8 mouse cellular contexts compared by ENCODE assay signal in genomic region chr2:154569836-154570286, GRCm38 (mm10). TPM values are rescaled to one million over a fixed set of nuclear protein-coding genes. Genes with fewer than 3 reads are reported as not detected.
DNase-seq lines count a peak whose midpoint lies in the region; ATAC-seq and TF ChIP-seq lines count a peak whose summit lies in the region.

Gene E2f1, minus strand, starts transcription at chr2:154569892.

- ATAC-seq in erythroblast, adult 5-6 weeks (replicated peaks; ENCODE audit: low FRiP score, poor library complexity, severe bottlenecking) = peak; percentile 88
- ATAC-seq in heart, embryonic 12.5 days (ENCODE audit: insufficient number of reproducible peaks, low FRiP score) = peak; percentile 98
- ATAC-seq in kidney, postnatal 0 days (replicated peaks; ENCODE audit: low FRiP score, low read depth) = peak; percentile 98
- peak; percentile 95 for ATAC-seq in liver, embryonic 11.5 days (replicated peaks; ENCODE audit: low FRiP score)
- ATAC-seq in stomach, embryonic 14.5 days (ENCODE audit: insufficient number of reproducible peaks, insufficient read depth, low FRiP score, low read depth) = peak; percentile 96

- peak; percentile 33; the same call in 1 of the 2 replicates for TF ChIP-seq CTCF in kidney, postnatal 0 days (IDR thresholded peaks at IDR 0.05; ENCODE audit: low read depth)

- H3K4me1 ChIP-seq in heart, embryonic 12.5 days (replicated peaks) = peaks cover 36% of the 10 kb centered on the region
- peaks cover 17% of the 10 kb centered on the region for H3K4me1 ChIP-seq in kidney, postnatal 0 days (replicated peaks; ENCODE audit: insufficient read depth, low read length)
- peaks cover 38% of the 10 kb centered on the region for H3K4me1 ChIP-seq in liver, embryonic 11.5 days (replicated peaks; ENCODE audit: control insufficient read depth, insufficient read depth, low read length)
- H3K4me1 ChIP-seq in stomach, embryonic 14.5 days (ENCODE audit: control insufficient read depth, insufficient read depth, low read length) = peaks cover 31% of the 10 kb centered on the region

- no peaks in the 10 kb centered on the region for H3K36me3 ChIP-seq in heart, embryonic 12.5 days
- no peaks in the 10 kb centered on the region for H3K36me3 ChIP-seq in kidney, postnatal 0 days (ENCODE audit: insufficient read depth, low read length)
- 0 out of 2 replicates have a peak, but pooled peaks cover 2% of the 10 kb centered on the region for H3K36me3 ChIP-seq in liver, embryonic 11.5 days (ENCODE audit: control insufficient read depth, insufficient read depth, low read length)
- H3K36me3 ChIP-seq in stomach, embryonic 14.5 days (ENCODE audit: control insufficient read depth, insufficient read depth, low read length) = peaks cover 2% of the 10 kb centered on the region; the same call in 1 of the 2 replicates

- peak within 1 kb of the TSS; percentile 74 for H3K27ac ChIP-seq in heart, embryonic 12.5 days (ENCODE audit: poor library complexity, severe bottlenecking)
- H3K27ac ChIP-seq in kidney, postnatal 0 days = peak within 1 kb of the TSS; percentile 77
- peak within 1 kb of the TSS; percentile 95 for H3K27ac ChIP-seq in liver, embryonic 11.5 days (ENCODE audit: low read depth, low read length)
- peak within 1 kb of the TSS; percentile 89 for H3K27ac ChIP-seq in stomach, embryonic 14.5 days (ENCODE audit: low read length)

- peak; percentile 94 for DNase-seq in B cell, adult 2 months
- peak; percentile 97 for DNase-seq in brain, adult 2 months (ENCODE audit: low read depth, low spot score)
- DNase-seq in kidney, postnatal 0 days (ENCODE audit: low spot score) = peak; percentile 98
- DNase-seq in liver, embryonic 11.5 days (ENCODE audit: low spot score) = peak; percentile 99
- DNase-seq in naive thymus-derived CD4-positive, alpha-beta T cell, adult 2 months (ENCODE audit: low read depth) = peak; percentile 95

- peak within 1 kb of the TSS; percentile 84 for H3K9ac ChIP-seq in heart, embryonic 12.5 days
- H3K9ac ChIP-seq in kidney, postnatal 0 days (ENCODE audit: low read depth, low read length) = peak within 1 kb of the TSS; percentile 77
- peak within 1 kb of the TSS; percentile 91 for H3K9ac ChIP-seq in liver, embryonic 11.5 days (ENCODE audit: low read depth, low read length)
- peak within 1 kb of the TSS; percentile 87 for H3K9ac ChIP-seq in stomach, embryonic 14.5 days (replicated peaks; ENCODE audit: low read depth, low read length)

- H3K27me3 ChIP-seq in heart, embryonic 12.5 days (replicated peaks) = no peaks in the 10 kb centered on the region
- H3K27me3 ChIP-seq in kidney, postnatal 0 days (ENCODE audit: insufficient read depth, low read length) = no peaks in the 10 kb centered on the region
- no peaks in the 10 kb centered on the region for H3K27me3 ChIP-seq in liver, embryonic 11.5 days (replicated peaks; ENCODE audit: control insufficient read depth, insufficient read depth, low read length)
- H3K27me3 ChIP-seq in stomach, embryonic 14.5 days (ENCODE audit: control insufficient read depth, insufficient read depth, low read length) = no peaks in the 10 kb centered on the region

- peak within 1 kb of the TSS; percentile 86 for H3K4me2 ChIP-seq in heart, embryonic 12.5 days
- H3K4me2 ChIP-seq in kidney, postnatal 0 days (ENCODE audit: low read length) = peak within 1 kb of the TSS; percentile 91
- H3K4me2 ChIP-seq in liver, embryonic 11.5 days = peak within 1 kb of the TSS; percentile 86
- peak within 1 kb of the TSS; percentile 82 for H3K4me2 ChIP-seq in stomach, embryonic 14.5 days (replicated peaks; ENCODE audit: low read depth, low read length)

- no peaks in the 10 kb centered on the region for H3K9me3 ChIP-seq in heart, embryonic 12.5 days (replicated peaks)
- H3K9me3 ChIP-seq in kidney, postnatal 0 days (replicated peaks; ENCODE audit: low read length) = no peaks in the 10 kb centered on the region
- no peaks in the 10 kb centered on the region for H3K9me3 ChIP-seq in liver, embryonic 11.5 days (ENCODE audit: control insufficient read depth, low read length)
- H3K9me3 ChIP-seq in stomach, embryonic 14.5 days (ENCODE audit: control insufficient read depth, low read depth, low read length) = no peaks in the 10 kb centered on the region

- peak within 1 kb of the TSS; percentile 93 for H3K4me3 ChIP-seq in heart, embryonic 12.5 days
- H3K4me3 ChIP-seq in kidney, postnatal 0 days (replicated peaks; ENCODE audit: low read depth, low read length) = peak within 1 kb of the TSS; percentile 84
- peak within 1 kb of the TSS; percentile 88 for H3K4me3 ChIP-seq in liver, embryonic 11.5 days (ENCODE audit: low read depth, low read length)
- H3K4me3 ChIP-seq in stomach, embryonic 14.5 days (ENCODE audit: low read depth, low read length) = peak within 1 kb of the TSS; percentile 72

- WGBS in heart, embryonic 12.5 days = under 1% methylated on average over 35 of the region's 44 CpGs
- WGBS in kidney, postnatal 0 days = 0% methylated on average over 33 of the region's 44 CpGs
- under 1% methylated on average over 43 of the region's 44 CpGs for whole genome bisulfite sequencing in liver, embryonic 11.5 days
- 1% methylated on average over 35 of the region's 44 CpGs for WGBS in stomach, embryonic 14.5 days

RNA-seq across cellular contexts. Expression of gene E2f1, which starts in this region (rescaled TPM):
- total RNA-seq in erythroblast, adult 5-6 weeks (2015; ENCODE audit: low replicate concordance) = 6.7 and 11.1 TPM in 2 replicates
- total RNA-seq in erythroblast, adult 5-6 weeks (2017; ENCODE audit: low replicate concordance) = 5.5 and 7.0 TPM in 2 replicates
- polyA plus RNA-seq in heart, embryonic 12.5 days (2016; fragmentation: Nextera tagmentation; extraction: Ambion mirVana) = 21.7 and 21.8 TPM in 2 replicates
- 9.5 and 9.6 TPM in 2 replicates for polyA plus RNA-seq in kidney, postnatal 0 days (2015; fragmentation: Nextera tagmentation; extraction: Ambion mirVana)
- polyA plus RNA-seq in liver, embryonic 11.5 days (2014; fragmentation: Nextera tagmentation; extraction: Ambion mirVana) = 12.6 and 14.0 TPM in 2 replicates
- 7.4 and 9.8 TPM in 2 replicates for polyA plus RNA-seq in stomach, embryonic 14.5 days (2014; fragmentation: Nextera tagmentation; extraction: Ambion mirVana)

Comparison
In these comparisons a context has a peak if more than half of its experiments do, and no peak if none do; other contexts are left out.
1. Peak in every context shown above with its lines: DNase-seq, ATAC-seq, H3K4me3 ChIP-seq and H3K27ac ChIP-seq.